Mouse (Mus musculus) adrenal gland, postnatal 14 days (tissue): ENCODE results near the gene Mecom. TPM values are rescaled to one million over a fixed set of nuclear protein-coding genes. Genes with fewer than 3 reads are reported as not detected.

ENCODE experiments used
- DNase-seq: peaks from one replicate; pipeline ENCODE4 v3.0.0; 2021; ENCODE audit warnings: mixed read lengths
- total RNA-seq: library from RNA; stranded (reverse); gene quantifications from 2 replicates; pipeline ENCODE4 v1.2.3, GENCODE M21; 2021

The Mecom gene
- total RNA-seq, 1 experiment from 2014 or later, result 15.4 TPM

GRCm38 (mm10) chr3:30353878-30354727 lies 193.7 kb downstream of the Mecom start:
- peak; percentile 36 for DNase-seq

GRCm38 (mm10) chr3:30349279-30349678 lies 198.5 kb downstream of the Mecom start:
- no peak for DNase-seq

GRCm38 (mm10) chr3:30344151-30344550 lies 203.7 kb downstream of the Mecom start:
- DNase-seq, result no peak

- DNase-seq, result no peak
Measured at GRCm38 (mm10) chr3:30332337-30332736, 215.5 kb downstream of the Mecom start.

- DNase-seq, result no peak
Measured at GRCm38 (mm10) chr3:30330476-30330875, 217.3 kb downstream of the Mecom start.

DNA sequence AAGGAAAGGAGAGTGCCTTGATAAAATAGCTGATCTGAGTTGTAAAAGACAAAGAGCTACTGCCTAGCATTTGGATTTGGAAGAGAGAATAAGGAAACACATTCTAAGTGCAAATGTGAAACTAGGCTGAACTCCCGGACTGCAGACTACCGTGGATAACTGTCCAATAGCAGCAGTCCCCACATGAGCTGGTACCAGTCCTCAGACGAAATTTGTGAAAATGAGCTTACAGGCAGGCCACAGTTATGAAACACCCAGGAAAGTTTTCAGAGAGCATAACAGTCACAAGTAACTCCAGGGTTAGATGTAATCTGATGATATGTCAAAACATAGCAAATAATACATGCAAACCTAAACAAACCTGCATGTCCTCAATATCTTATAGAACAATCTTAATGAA lies 217.8 kb downstream of the Mecom start:
- DNase-seq, result no peak

GRCm38 (mm10) chr3:30314955-30315354 lies 232.9 kb downstream of the Mecom start:
- no peak for DNase-seq

- no peak for DNase-seq
Measured at GRCm38 (mm10) chr3:30308081-30308480, 239.7 kb downstream of the Mecom start.

DNA sequence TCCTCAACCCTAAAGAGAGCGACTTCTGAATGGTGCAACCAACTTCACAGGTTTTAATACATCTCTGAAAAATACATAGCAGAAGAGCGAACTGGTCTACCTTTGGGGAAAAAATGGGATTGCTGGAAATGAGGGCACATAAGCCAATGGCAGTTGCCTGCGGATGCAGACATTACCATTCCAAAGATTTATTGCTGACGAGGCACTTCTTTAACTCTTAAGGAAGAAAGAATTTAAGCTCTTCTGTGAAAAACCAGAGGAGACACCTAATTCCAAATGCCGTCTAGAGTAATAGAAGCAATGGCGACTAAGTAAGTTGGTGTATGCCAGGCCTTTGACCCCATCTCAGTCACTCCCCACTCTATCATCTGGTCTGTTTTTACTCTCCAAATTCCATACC lies 240.2 kb downstream of the Mecom start:
- no peak for DNase-seq

- no peak for DNase-seq
Measured at GRCm38 (mm10) chr3:30306080-30306479, 241.7 kb downstream of the Mecom start.

DNA sequence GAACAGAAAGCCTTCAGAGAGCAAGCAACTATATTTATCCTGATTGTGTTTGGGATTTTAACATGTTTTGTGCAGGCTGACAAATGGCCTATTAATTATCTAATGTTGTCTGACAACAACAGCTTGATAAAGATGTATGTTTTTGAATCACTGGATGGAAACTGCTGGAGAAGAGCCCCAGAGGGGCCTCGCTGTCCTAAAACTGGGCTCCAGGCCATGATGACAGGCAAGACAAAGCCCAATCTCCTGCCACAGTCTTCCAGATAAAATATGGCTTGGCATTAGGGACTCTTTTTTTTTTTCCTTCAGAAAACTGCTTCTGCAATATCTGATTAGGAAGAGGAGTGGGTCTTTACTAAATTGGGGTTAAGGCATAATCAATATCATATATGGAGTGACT lies 248.3 kb downstream of the Mecom start:
- DNase-seq, result no peak

DNA sequence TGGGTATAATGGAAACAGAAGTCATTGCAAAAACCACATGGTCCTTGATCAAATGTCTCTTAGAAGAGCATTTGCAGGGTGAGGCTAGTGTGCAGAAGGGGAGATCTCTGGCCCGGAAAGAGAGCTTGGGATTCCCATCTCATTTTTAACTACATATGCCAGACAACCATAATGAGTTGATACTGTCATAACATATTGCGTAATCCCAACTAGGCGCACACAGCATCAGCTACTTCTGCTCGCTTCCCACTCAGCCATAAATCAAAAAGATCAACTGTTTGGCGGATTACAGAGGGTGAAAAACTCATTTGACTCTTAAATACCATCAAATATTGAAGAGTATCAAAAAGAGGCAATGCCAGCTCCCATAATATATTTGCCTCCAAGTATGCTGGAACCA lies 253.4 kb downstream of the Mecom start:
- DNase-seq, result no peak

GRCm38 (mm10) chr3:30286529-30286928 lies 261.3 kb downstream of the Mecom start:
- no peak for DNase-seq

- no peak for DNase-seq
Measured at GRCm38 (mm10) chr3:30284094-30284493, 263.7 kb downstream of the Mecom start.

- no peak for DNase-seq
Measured at GRCm38 (mm10) chr3:30283562-30283961, 264.2 kb downstream of the Mecom start.

GRCm38 (mm10) chr3:30277569-30277968 lies 270.2 kb downstream of the Mecom start:
- no peak for DNase-seq

GRCm38 (mm10) chr3:30276099-30276498 lies 271.7 kb downstream of the Mecom start:
- no peak for DNase-seq

- DNase-seq, result no peak
Measured at GRCm38 (mm10) chr3:30269253-30269652, 278.6 kb downstream of the Mecom start.

DNA sequence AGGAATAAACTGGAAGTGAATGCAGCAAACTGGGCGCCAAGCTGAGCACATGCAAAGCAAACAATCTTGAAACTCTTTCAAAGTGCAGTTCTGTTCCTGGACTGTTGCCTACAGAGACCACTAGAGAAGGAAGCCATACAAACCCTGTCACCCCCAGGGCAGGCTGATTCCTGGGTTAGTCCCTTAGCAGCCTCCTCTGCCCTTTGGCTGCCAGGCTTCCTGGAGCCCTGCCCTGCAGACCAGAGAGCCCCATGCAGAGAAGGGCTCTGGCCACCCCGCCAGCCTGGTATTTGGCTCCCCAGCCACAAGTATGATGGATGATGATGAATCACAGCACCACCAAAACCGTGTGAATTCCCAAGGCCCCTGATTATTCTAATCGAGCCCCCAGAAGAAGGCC lies 286.9 kb downstream of the Mecom start:
- DNase-seq, result peak; percentile 13

- no peak for DNase-seq
Measured at GRCm38 (mm10) chr3:30258421-30258820, 289.4 kb downstream of the Mecom start.

GRCm38 (mm10) chr3:30257776-30258175 lies 290.0 kb downstream of the Mecom start:
- no peak for DNase-seq

- DNase-seq, result no peak
Measured at GRCm38 (mm10) chr3:30256896-30257295, 290.9 kb downstream of the Mecom start.

DNA sequence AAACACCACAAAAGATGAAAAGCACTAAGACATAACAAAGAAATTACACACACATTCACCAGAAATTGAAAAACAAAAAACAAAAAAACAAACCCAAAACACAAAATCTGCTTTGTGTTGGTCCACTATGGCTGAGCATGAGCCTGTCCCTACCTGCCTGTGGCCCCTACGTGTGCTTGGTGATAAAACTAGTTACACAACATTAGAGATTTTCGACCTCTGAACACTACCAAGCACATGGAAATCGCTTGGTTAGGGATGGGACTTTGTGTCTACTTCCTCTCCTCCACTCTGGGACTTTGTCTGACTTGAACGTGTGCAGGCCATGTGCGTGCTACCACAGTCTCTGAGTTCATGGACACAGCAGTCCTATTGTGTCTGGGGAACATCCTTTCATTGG lies 292.0 kb downstream of the Mecom start:
- DNase-seq, result no peak

DNA sequence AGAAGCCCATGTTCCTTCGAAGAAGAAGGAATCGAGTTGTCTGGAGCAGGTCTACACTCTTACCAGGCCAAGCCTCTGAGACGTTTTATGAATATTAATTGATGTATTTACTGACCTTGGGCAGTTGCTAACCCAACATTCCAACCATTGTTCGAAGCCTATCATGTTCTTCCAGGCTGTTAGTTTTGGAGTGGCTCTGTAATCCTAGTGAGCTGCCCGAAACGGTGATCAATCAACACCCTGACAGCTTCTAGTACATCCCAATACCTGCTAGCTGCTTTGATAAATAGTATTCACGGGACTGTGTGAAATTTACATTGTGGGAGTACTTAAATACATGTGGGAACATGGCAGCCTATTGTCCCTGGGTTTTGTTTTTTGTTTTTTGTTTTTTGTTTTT lies 293.4 kb downstream of the Mecom start:
- DNase-seq, result no peak
